Mouse (Mus musculus) embryonic facial prominence, embryonic 12.5 days (tissue): ENCODE measurements at regions not wholly inside any gene's neighbourhood (a gene's known extent, or its start where the extent isn't known, plus 50 kb on each side); places are given as distances from the start of the nearest gene placed in this dataset.
A peak's percentile ranks its signal among the peaks of the same experiment; 100 is the strongest.

Experiments used
- ATAC-seq: fragments of 200-750 bp; cut with Nextera tagmentation; 2 replicates; pipeline ENCODE4 v1.8.0; 2017; ENCODE audit not compliant: insufficient number of reproducible peaks, insufficient read depth, low FRiP score, low TSS enrichment
- H3K27ac ChIP-seq: fragments of 300-500 bp; sonication (generic); 2 replicates; pipeline ENCODE4 v1.5.1; 2016; ENCODE audit warnings: mild to moderate bottlenecking
- H3K27me3 ChIP-seq: fragments of 300-500 bp; sonication (generic); 2 replicates; pipeline ENCODE4 v1.6.1; 2016; ENCODE audit warnings: mild to moderate bottlenecking, moderate library complexity
- H3K36me3 ChIP-seq: fragments of 300-500 bp; sonication (generic); 2 replicates; pipeline ENCODE4 v1.6.1; 2016; ENCODE audit warnings: mild to moderate bottlenecking
- H3K4me1 ChIP-seq: fragments of 300-500 bp; sonication (generic); 2 replicates; pipeline ENCODE4 v1.6.1; 2016
- H3K4me2 ChIP-seq: fragments of 300-500 bp; sonication (generic); replicated peaks from 2 replicates; pipeline ENCODE4 v1.6.1; 2016; ENCODE audit warnings: mild to moderate bottlenecking, moderate library complexity
- H3K4me3 ChIP-seq: fragments of 300-500 bp; sonication (generic); 2 replicates; pipeline ENCODE4 v1.5.1; 2016; ENCODE audit warnings: mild to moderate bottlenecking
- H3K9ac ChIP-seq: fragments of 300-500 bp; sonication (generic); 2 replicates; pipeline ENCODE4 v1.6.1; 2016; ENCODE audit warnings: mild to moderate bottlenecking, moderate library complexity
- H3K9me3 ChIP-seq: fragments of 300-500 bp; sonication (generic); 2 replicates; pipeline ENCODE4 v1.6.1; 2016; ENCODE audit warnings: mild to moderate bottlenecking, moderate library complexity
- WGBS: fragments of 180-500 bp; shearing (Covaris S2); methylation state at CpG from one replicate; pipeline ENCODE4 v1.1.7; 2016; 5-methylcytosine and 5-hydroxymethylcytosine counted together

DNA sequence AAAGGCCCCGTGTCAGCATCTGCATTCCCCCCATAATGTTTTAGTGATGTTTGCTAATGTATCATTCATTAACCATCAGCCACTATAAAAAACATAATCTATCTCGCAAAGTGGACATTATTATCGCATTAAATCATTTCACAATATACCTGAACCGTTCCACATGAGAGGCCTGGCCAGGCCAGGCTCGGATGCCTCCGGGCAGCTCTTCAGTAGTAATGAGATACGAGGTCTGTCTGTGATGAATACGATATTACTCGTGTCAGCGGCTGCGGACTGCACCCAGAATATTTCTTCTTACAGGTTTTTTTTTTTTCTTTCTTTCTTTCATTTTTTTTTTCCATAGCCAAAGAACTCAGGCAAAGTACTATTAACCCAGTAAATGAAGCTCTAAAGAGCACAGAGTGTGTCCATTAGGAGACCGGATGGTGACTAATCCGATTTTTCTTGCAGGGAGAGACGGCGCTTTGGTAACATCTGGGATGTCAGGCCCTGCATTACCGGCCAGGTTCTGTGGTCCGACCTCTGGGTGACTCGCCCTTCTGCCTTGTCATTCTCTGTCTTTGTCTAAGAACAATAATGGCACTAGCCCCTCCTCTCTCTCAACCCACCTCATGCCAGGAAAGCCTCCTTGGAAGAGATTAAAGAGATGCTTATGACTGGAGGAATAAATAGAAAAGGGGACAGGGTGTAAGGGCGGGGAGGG lies 145.5 kb downstream of the Slc35b3 start:
- WGBS: 84% methylated on average over 19 of the region's 19 CpGs

DNA sequence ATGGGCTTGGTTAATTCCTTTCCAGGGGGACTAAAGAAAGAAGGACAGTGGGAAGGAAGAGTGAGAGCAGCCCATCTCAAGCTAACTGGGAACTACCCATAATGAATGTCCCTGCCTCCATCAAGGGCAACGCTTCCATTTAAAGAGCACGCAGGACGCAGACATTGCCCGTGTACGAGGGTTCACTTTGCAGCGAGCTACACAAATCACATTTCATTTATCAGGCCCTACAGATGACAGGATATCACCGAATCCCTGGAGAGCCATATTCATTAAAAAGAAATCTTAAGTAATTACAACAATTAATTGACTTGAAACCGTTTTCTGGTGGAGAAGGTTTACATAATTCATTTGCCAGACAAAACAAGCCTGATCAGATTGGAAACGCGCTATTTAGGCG lies 139.7 kb upstream of the Eef1e1 start:
- ATAC-seq: no peak

More for the DNA sequence above, 145.5 kb downstream of the Slc35b3 start:
- Histone ChIP-seq H3K9ac (no peak overlapping the region), H3K27ac (no peak overlapping the region), H3K4me1 (no peaks in the 10 kb centered on the region), H3K27me3 (no peaks in the 10 kb centered on the region), H3K9me3 (no peaks in the 10 kb centered on the region), H3K4me2 (no peak overlapping the region), H3K4me3 (no peak overlapping the region), H3K36me3 (no peaks in the 10 kb centered on the region)
- ATAC-seq: no peak

GRCm38 (mm10) chr13:38793456-38793855 lies 134.6 kb upstream of the Eef1e1 start:
- peak overlapping the region; percentile 6; the same call in 1 of the 2 replicates for H3K4me2 ChIP-seq
- no peaks in the 10 kb centered on the region for H3K4me1 ChIP-seq
- H3K27ac ChIP-seq: no peak overlapping the region
- H3K9me3 ChIP-seq: no peaks in the 10 kb centered on the region
- H3K9ac ChIP-seq: no peak overlapping the region
- H3K4me3 ChIP-seq: no peak overlapping the region
- 36% methylated on average over 7 of the region's 7 CpGs for WGBS
- no peaks in the 10 kb centered on the region for H3K36me3 ChIP-seq
- no peak for ATAC-seq
- no peaks in the 10 kb centered on the region for H3K27me3 ChIP-seq

More for the DNA sequence above, 139.7 kb upstream of the Eef1e1 start:
- no peak overlapping the region for H3K27ac ChIP-seq
- H3K4me1 ChIP-seq: no peaks in the 10 kb centered on the region
- no peaks in the 10 kb centered on the region for H3K9me3 ChIP-seq
- no peak overlapping the region for H3K9ac ChIP-seq
- no peak overlapping the region for H3K4me2 ChIP-seq
- no peaks in the 10 kb centered on the region for H3K36me3 ChIP-seq
- WGBS: 88% methylated on average over 11 of the region's 11 CpGs
- no peaks in the 10 kb centered on the region for H3K27me3 ChIP-seq
- no peak overlapping the region for H3K4me3 ChIP-seq

DNA sequence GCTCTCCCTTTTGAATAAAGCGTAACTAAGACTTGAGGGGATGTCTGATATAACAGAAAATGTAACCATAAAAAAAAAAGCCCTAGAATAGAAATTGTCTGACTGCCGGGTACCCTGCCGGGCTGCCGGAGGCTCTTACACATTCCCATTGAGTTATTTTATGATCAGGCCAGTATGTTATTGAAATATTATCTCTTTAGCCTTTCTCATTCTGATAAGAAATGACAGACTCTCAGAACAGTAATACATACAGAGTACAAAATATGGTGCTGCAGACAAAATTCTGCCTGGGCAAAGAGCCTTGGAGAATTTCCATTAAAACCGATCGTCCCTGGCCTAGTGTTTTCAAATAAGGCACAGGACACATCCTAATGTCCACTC lies 121.8 kb upstream of the Eef1e1 start:
- no peak overlapping the region for H3K4me2 ChIP-seq
- 72% methylated on average over 6 of the region's 6 CpGs for WGBS
- H3K4me1 ChIP-seq: 0 out of 2 replicates have a peak, but pooled peaks cover 5% of the 10 kb centered on the region
- H3K4me3 ChIP-seq: no peak overlapping the region
- no peak for ATAC-seq
- no peak overlapping the region for H3K9ac ChIP-seq
- no peaks in the 10 kb centered on the region for H3K27me3 ChIP-seq
- H3K27ac ChIP-seq: no peak overlapping the region
- H3K9me3 ChIP-seq: no peaks in the 10 kb centered on the region
- H3K36me3 ChIP-seq: no peaks in the 10 kb centered on the region

DNA sequence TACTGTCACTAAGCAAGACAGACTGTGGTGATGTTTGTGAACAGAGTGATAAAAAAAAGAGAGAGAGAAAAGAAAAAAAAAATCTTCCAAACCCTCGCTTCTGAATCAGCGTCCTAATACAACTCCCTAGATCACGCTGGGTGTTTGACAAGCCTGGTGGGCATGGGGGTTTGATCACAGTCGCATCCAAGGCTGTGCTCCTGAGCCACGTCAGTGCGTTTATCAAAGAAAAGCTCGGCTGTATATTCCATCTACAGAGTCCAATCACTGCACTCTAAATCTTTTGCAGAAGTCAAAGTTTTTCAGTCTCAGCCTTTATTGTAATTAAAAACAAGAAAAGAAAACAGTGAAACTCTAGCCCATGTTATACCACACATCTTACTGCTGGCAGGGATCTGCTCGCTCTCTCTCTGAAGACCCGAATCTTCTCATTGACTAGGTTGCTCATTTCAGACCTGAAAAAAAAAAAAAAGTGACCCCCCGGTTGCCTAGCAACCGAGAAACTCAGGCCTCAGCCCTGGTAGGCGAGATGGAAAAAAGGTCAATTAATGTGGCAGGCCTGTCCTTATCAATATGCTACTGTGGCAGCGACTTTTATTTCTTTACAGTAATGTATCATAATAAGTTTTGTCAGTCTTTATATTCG lies 121.2 kb upstream of the Eef1e1 start:
- Histone ChIP-seq H3K4me3 (no peak overlapping the region), H3K27ac (no peak overlapping the region), H3K9me3 (no peaks in the 10 kb centered on the region), H3K36me3 (no peaks in the 10 kb centered on the region), H3K9ac (no peak overlapping the region), H3K4me1 (0 out of 2 replicates have a peak, but pooled peaks cover 5% of the 10 kb centered on the region), H3K4me2 (no peak overlapping the region), H3K27me3 (no peaks in the 10 kb centered on the region)
- no peak for ATAC-seq
- 53% methylated on average over 14 of the region's 14 CpGs for WGBS

DNA sequence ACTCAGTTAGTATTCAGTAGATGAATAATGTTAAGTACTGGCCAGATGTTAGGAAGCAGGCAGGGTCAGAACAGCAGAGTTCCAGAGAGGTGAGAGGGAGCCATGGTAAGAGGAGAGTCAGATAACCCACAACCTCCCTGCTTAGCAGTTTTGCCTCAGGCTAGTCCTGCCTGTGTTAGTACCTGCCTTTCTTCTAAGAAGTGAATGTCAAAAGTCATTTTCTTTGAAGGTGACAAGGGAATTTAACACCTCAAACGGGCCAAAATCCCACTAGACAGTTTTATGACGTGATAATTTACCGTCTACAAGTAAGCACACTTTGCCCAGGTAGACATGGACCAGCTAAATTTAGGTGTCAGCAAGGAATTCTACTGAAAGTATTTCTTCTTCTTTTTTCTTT lies 117.7 kb upstream of the Eef1e1 start:
- Histone ChIP-seq H3K36me3 (no peaks in the 10 kb centered on the region), H3K9me3 (no peaks in the 10 kb centered on the region), H3K9ac (no peak overlapping the region), H3K27me3 (no peaks in the 10 kb centered on the region), H3K4me2 (no peak overlapping the region), H3K4me3 (no peak overlapping the region), H3K4me1 (0 out of 2 replicates have a peak, but pooled peaks cover 5% of the 10 kb centered on the region), H3K27ac (no peak overlapping the region)
- ATAC-seq: no peak
- WGBS: 76% methylated on average over 3 of the region's 3 CpGs

DNA sequence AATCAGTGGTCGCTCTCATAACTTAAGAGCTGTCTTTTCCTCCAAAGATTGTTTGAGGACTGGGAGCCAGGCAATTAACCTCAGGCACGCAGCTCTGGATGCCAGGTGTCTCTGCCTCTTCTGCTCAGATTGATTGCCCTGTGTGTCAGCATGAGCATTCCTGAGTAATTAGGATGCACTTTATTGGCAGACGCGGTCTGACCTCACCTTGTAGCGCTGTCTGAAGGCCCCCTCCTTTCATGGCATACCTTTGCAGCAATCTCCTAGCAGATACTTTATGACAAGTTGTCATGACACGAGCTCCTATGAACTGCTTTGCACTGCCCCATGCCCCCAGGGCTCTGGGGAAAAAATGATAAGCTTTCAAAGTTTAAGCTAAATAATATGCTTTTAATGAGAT lies 114.1 kb upstream of the Eef1e1 start:
- no peak overlapping the region for H3K4me3 ChIP-seq
- no peaks in the 10 kb centered on the region for H3K36me3 ChIP-seq
- H3K27ac ChIP-seq: no peak overlapping the region
- no peak for ATAC-seq
- no peaks in the 10 kb centered on the region for H3K4me1 ChIP-seq
- H3K9me3 ChIP-seq: no peaks in the 10 kb centered on the region
- H3K27me3 ChIP-seq: no peaks in the 10 kb centered on the region
- no peak overlapping the region for H3K4me2 ChIP-seq
- no peak overlapping the region for H3K9ac ChIP-seq
- 56% methylated on average over 6 of the region's 6 CpGs for WGBS

GRCm38 (mm10) chr13:38766133-38766532 lies 107.3 kb upstream of the Eef1e1 start:
- Histone ChIP-seq H3K9ac (no peak overlapping the region), H3K27me3 (no peaks in the 10 kb centered on the region), H3K4me1 (no peaks in the 10 kb centered on the region), H3K4me3 (no peak overlapping the region), H3K36me3 (no peaks in the 10 kb centered on the region), H3K9me3 (no peaks in the 10 kb centered on the region), H3K27ac (no peak overlapping the region), H3K4me2 (no peak overlapping the region)
- no peak for ATAC-seq
- 36% methylated on average over 4 of the region's 4 CpGs for WGBS

DNA sequence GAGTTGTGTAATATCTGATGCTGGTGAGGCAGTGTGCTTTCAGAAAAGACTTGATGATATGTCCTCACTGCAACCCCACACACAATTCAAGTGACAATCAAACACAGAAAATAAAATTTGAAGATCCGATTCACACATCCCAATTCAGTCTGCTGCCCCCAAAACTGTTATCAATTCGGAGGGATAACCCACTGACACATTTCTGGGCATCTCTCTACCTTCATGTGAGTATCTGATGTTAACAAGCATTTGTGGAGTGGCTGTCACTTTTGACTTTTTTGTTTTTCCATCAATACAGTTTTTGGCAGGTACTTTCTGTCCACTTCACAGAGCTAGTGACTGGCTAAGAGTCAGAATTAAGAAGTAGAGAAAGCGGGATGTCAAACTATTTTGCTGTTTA lies 101.4 kb upstream of the Eef1e1 start:
- Histone ChIP-seq H3K36me3 (no peaks in the 10 kb centered on the region), H3K9me3 (no peaks in the 10 kb centered on the region), H3K27ac (no peak overlapping the region), H3K4me3 (no peak overlapping the region), H3K4me1 (no peaks in the 10 kb centered on the region), H3K9ac (no peak overlapping the region), H3K4me2 (no peak overlapping the region), H3K27me3 (no peaks in the 10 kb centered on the region)
- ATAC-seq: no peak
- 84% methylated on average over 3 of the region's 3 CpGs for WGBS

DNA sequence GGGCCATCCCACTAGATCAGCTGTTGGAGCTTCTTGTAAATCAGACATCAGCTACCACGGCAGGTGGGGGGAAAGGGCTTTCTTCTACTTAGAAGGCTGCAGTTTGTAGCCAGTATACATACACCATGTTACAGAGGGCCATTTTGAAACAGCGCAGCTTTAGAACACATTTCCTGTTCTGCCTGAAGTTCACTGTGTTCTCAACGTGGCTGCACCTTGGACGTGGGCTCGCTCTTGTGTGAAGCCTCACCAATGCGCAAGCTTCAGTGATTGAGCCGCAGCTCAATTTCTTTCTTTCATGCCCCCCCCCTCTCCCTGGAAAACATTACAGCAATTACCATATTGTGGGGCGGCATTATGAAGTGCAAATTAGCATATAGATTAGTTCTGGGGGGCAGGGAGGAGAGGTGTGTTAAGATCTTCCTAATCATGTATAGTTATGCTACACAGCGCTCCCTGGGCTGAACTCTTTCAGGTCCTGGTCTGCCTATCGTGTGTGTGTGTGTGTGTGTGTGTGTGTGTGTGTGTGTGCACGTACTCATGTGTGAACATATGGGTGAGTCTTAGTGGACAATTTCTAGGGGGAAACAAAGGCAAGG lies 97.9 kb upstream of the Eef1e1 start:
- Histone ChIP-seq H3K4me1 (no peaks in the 10 kb centered on the region), H3K9me3 (0 out of 2 replicates have a peak, but pooled peaks cover 1% of the 10 kb centered on the region), H3K36me3 (no peaks in the 10 kb centered on the region), H3K27me3 (no peaks in the 10 kb centered on the region), H3K27ac (no peak overlapping the region), H3K4me2 (no peak overlapping the region), H3K4me3 (no peak overlapping the region), H3K9ac (no peak overlapping the region)
- ATAC-seq: no peak
- WGBS: 80% methylated on average over 11 of the region's 11 CpGs

GRCm38 (mm10) chr13:38753722-38754121 lies 94.9 kb upstream of the Eef1e1 start:
- H3K36me3 ChIP-seq: no peaks in the 10 kb centered on the region
- H3K4me1 ChIP-seq: no peaks in the 10 kb centered on the region
- H3K4me2 ChIP-seq: no peak overlapping the region
- H3K4me3 ChIP-seq: no peak overlapping the region
- ATAC-seq: no peak
- 84% methylated on average over 4 of the region's 4 CpGs for WGBS
- H3K9me3 ChIP-seq: 0 out of 2 replicates have a peak, but pooled peaks cover 3% of the 10 kb centered on the region
- H3K27me3 ChIP-seq: no peaks in the 10 kb centered on the region
- no peak overlapping the region for H3K27ac ChIP-seq
- no peak overlapping the region for H3K9ac ChIP-seq

GRCm38 (mm10) chr13:38751876-38752275 lies 93.0 kb upstream of the Eef1e1 start:
- Histone ChIP-seq H3K36me3 (no peaks in the 10 kb centered on the region), H3K9ac (no peak overlapping the region), H3K4me2 (no peak overlapping the region), H3K27ac (no peak overlapping the region), H3K4me3 (no peak overlapping the region), H3K9me3 (0 out of 2 replicates have a peak, but pooled peaks cover 3% of the 10 kb centered on the region), H3K27me3 (no peaks in the 10 kb centered on the region), H3K4me1 (no peaks in the 10 kb centered on the region)
- 73% methylated on average over 1 of the region's 1 CpGs for WGBS
- ATAC-seq: no peak
